Mouse (Mus musculus): ENCODE measurements at regions not wholly inside any gene's neighbourhood (a gene's known extent, or its start where the extent isn't known, plus 50 kb on each side); places are given as distances from the start of the nearest gene placed in this dataset.

DNA sequence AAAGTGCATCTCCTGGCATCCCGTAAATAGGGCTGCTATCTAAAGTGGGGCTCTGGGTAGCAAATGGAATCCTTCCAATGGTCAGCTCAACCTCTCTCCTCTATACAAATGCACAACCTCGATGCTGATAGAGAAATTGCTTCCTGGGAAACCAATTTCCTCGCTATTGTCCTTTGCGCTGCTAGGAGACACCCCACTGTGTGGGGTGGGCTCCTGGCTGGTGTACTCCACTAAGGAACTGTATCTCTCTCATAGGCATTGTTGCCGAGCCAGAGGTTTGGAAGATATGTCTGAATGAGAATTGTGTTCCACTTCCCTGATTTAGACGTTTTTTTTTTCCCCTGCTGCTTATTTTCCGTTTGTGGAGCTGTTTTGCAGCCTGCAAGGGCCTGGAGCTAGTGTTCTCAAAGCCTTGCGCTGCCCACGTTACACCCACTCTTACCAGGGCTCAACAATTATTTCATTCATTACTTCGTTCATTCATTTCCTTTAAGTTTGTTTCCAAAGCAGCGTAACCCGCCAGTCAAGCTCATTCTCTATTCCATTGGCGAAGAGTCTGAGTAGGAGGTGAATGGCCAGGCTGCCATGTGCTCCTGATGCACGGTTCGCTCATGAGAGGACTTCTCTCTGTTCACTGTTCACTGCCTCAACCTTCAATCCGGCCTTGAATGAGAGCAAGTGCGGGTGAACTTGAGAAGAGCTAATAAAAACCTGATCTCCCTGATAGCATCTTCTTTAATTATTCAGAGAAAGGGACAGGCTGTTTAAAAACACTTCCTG lies 76.5 kb upstream of the Barx2 start:
- WGBS: 60% methylated on average over 17 of the region's 17 CpGs
- Histone ChIP-seq H3K4me1 (ENCODE audit: control insufficient read depth, insufficient read depth, low read length) (peaks cover 2% of the 10 kb centered on the region; the same call in 1 of the 2 replicates), H3K9me3 (ENCODE audit: control insufficient read depth, low read length) (no peaks in the 10 kb centered on the region), H3K9ac (ENCODE audit: low read depth, low read length) (no peak overlapping the region), H3K4me2 (ENCODE audit: low read depth, low read length) (no peak overlapping the region), H3K4me3 (ENCODE audit: low read depth, low read length) (no peak overlapping the region), H3K36me3 (ENCODE audit: control insufficient read depth, insufficient read depth, low read length) (no peaks in the 10 kb centered on the region), H3K27ac (replicated peaks; ENCODE audit: low read depth, low read length) (no peak overlapping the region), H3K27me3 (replicated peaks; ENCODE audit: control insufficient read depth, insufficient read depth, low read length) (no peaks in the 10 kb centered on the region)
- DNase-seq (ENCODE audit: low spot score) (no peak), ATAC-seq (ENCODE audit: low read depth) (no peak)

DNA sequence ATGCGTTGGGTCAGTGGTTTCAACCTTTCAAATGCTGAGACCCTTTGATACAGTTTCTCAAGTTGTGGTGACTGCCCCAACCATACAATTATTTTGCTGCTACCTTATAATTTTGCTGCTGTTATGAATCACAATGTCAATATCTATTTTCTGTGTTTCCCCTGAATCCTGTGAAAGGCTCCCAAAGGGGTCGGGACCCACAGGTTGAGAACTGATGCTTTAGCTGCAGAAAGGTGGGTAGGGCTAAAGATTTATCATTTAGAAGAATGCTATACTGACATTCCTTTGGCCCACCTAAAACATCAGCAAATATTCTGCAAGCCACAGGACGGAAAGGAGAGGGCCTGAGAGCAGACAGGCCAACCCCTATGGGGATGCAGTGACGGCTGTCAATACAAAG lies 77.2 kb upstream of the Barx2 start:
- no peak overlapping the region for H3K4me2 ChIP-seq (ENCODE audit: low read depth, low read length)
- no peaks in the 10 kb centered on the region for H3K9me3 ChIP-seq (ENCODE audit: control insufficient read depth, low read length)
- 85% methylated on average over 4 of the region's 4 CpGs for WGBS
- DNase-seq (ENCODE audit: low spot score): no peak
- no peaks in the 10 kb centered on the region for H3K27me3 ChIP-seq (replicated peaks; ENCODE audit: control insufficient read depth, insufficient read depth, low read length)
- no peak overlapping the region for H3K4me3 ChIP-seq (ENCODE audit: low read depth, low read length)
- no peak for ATAC-seq (ENCODE audit: low read depth)
- no peak overlapping the region for H3K9ac ChIP-seq (ENCODE audit: low read depth, low read length)
- no peaks in the 10 kb centered on the region for H3K4me1 ChIP-seq (ENCODE audit: control insufficient read depth, insufficient read depth, low read length)
- no peaks in the 10 kb centered on the region for H3K36me3 ChIP-seq (ENCODE audit: control insufficient read depth, insufficient read depth, low read length)
- no peak overlapping the region for H3K27ac ChIP-seq (replicated peaks; ENCODE audit: low read depth, low read length)

DNA sequence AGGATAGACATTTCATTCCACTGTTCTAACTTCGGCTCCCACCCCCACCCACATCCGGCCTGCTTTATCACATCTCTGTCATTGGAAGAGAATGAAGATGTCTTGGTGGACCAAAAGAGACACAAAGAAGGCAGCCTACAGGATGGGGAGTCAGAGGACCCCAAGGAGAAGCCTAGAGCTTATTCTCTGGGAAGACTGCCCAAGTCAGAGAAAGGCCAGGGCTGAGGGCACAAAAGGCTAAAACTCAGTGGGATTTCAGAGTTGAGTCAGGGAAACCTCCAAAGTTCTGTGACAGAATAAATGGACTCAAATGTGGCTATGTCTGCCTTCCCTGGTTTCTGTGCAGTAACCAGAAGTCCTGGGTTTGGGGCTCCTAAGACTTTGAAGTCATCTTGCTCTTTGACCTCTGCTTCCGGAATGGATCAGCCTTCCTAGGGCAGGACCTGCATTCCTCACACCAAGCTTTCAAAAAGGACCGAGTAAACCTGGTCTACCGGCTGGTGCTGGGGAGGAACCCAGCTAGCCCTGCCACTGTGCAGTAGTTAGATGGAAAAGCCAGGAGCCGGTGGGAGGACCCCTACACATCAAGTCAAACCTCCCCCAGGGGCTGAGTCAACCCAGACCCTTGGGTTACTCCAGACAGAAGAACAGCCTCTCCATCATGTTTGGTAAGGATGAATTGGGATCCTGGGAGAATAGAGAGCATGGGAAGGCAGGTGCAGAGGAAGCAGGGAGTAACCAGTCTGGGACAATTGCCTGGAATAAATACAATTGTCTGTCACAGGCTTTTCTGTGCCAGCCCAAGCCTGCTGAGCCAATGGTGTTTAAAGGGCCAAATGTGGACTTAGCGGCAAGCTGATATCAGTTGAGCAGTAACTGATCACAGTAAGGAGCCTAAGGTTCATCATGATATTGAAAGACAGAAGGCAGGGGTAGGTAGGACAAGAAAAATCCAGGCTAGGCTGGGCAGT lies 80.7 kb upstream of the Barx2 start:
- no peaks in the 10 kb centered on the region for H3K36me3 ChIP-seq (ENCODE audit: control insufficient read depth, insufficient read depth, low read length)
- H3K9me3 ChIP-seq (ENCODE audit: control insufficient read depth, low read length): no peaks in the 10 kb centered on the region
- ATAC-seq (ENCODE audit: low read depth): no peak
- H3K4me1 ChIP-seq (ENCODE audit: control insufficient read depth, insufficient read depth, low read length): peaks cover 16% of the 10 kb centered on the region; the same call in 1 of the 2 replicates
- no peaks in the 10 kb centered on the region for H3K27me3 ChIP-seq (replicated peaks; ENCODE audit: control insufficient read depth, insufficient read depth, low read length)
- H3K27ac ChIP-seq (replicated peaks; ENCODE audit: low read depth, low read length): no peak overlapping the region
- H3K9ac ChIP-seq (ENCODE audit: low read depth, low read length): no peak overlapping the region
- DNase-seq (ENCODE audit: low spot score): no peak
- H3K4me3 ChIP-seq (ENCODE audit: low read depth, low read length): no peak overlapping the region
- H3K4me2 ChIP-seq (ENCODE audit: low read depth, low read length): no peak overlapping the region
- 57% methylated on average over 7 of the region's 7 CpGs for WGBS

DNA sequence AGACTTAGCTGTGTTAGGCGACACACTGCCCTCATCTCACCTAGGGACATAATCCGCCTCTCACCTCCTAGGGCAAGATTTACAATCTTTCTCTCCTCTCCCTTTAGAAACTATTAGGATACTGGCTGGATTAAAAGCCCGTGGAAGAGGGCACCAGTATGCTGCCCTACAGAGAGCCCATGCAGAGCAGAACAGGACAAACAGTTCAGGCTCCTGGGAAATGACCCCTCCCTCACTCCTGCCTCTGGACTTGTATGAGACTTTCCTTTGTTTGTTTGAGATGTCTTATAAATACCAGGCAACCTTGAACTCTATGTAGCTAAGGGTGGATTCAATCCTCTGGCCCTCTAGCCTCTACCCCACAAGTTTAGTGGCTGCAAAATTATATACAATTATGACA lies 81.8 kb upstream of the Barx2 start:
- no peak overlapping the region for H3K4me3 ChIP-seq (ENCODE audit: low read depth, low read length)
- no peaks in the 10 kb centered on the region for H3K36me3 ChIP-seq (ENCODE audit: control insufficient read depth, insufficient read depth, low read length)
- no peak overlapping the region for H3K4me2 ChIP-seq (ENCODE audit: low read depth, low read length)
- H3K27ac ChIP-seq (replicated peaks; ENCODE audit: low read depth, low read length): no peak overlapping the region
- no peaks in the 10 kb centered on the region for H3K27me3 ChIP-seq (replicated peaks; ENCODE audit: control insufficient read depth, insufficient read depth, low read length)
- ATAC-seq (ENCODE audit: low read depth): no peak
- H3K4me1 ChIP-seq (ENCODE audit: control insufficient read depth, insufficient read depth, low read length): peaks cover 16% of the 10 kb centered on the region; the same call in 1 of the 2 replicates
- DNase-seq (ENCODE audit: low spot score): no peak
- 74% methylated on average over 3 of the region's 3 CpGs for WGBS
- H3K9ac ChIP-seq (ENCODE audit: low read depth, low read length): no peak overlapping the region
- no peaks in the 10 kb centered on the region for H3K9me3 ChIP-seq (ENCODE audit: control insufficient read depth, low read length)

DNA sequence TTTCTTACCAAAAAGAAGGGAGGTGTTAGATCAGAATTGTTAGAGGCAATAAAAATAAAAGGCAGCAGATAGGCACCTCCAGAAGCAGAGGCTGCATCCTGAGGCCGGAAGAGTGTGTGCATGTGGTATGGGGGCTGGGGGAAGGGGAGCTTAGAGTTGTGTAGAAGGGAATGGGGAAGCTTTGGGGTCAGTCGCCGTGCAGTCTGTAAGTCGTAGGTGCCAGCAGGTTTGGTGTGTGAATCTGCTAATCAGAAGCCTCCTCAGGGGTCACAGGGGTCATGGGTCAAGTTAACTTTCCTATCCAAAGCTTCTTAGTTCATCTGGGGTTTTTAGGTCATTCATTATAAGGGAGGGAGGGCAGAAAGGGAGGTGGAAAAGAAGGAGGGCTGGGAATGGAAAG lies 82.4 kb upstream of the Barx2 start:
- no peak for DNase-seq (ENCODE audit: low spot score)
- Histone ChIP-seq H3K9me3 (ENCODE audit: control insufficient read depth, low read length) (no peaks in the 10 kb centered on the region), H3K4me2 (ENCODE audit: low read depth, low read length) (no peak overlapping the region)

DNA sequence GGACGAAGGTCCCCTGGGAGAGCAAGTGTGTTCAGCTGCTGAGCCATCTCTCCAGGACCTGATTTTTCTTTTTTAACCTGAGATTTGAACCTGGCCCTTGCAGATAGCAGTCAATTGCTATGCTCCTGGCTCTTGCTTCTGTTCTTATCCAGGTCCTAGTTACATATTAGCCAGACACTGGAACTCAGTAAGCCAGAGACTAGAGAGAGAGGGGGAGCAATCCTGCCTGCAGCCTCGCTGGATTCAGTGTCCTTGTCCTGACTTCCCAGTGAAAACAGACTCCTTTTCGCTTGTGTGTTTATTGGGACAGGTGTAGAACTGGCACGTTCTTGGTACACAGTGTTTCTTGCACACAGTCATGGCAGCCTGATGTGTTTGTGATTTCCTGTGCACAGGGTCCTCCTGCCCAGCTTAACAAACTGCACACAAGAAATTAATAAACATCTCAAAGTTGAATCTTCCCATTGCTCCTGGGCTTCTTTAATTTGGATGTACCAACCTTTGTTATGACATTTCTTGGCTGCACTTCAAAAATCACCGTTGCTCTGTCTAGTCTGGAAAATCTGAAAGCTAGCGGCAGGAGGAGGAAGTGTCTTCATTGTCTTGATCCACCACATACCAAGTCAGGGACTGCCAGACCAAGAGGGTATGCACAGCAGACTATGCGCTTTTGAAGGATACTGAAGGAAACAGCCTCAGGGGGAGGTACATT lies 83.4 kb upstream of the Barx2 start:
- WGBS: 48% methylated on average over 7 of the region's 7 CpGs
- Histone ChIP-seq H3K4me1 (ENCODE audit: control insufficient read depth, insufficient read depth, low read length) (peaks cover 16% of the 10 kb centered on the region; the same call in 1 of the 2 replicates), H3K27ac (replicated peaks; ENCODE audit: low read depth, low read length) (peak overlapping the region; percentile 81; the same call in 1 of the 2 replicates), H3K27me3 (replicated peaks; ENCODE audit: control insufficient read depth, insufficient read depth, low read length) (no peaks in the 10 kb centered on the region), H3K36me3 (ENCODE audit: control insufficient read depth, insufficient read depth, low read length) (no peaks in the 10 kb centered on the region), H3K9me3 (ENCODE audit: control insufficient read depth, low read length) (no peaks in the 10 kb centered on the region), H3K4me3 (ENCODE audit: low read depth, low read length) (no peak overlapping the region), H3K9ac (ENCODE audit: low read depth, low read length) (no peak overlapping the region), H3K4me2 (ENCODE audit: low read depth, low read length) (peak overlapping the region; percentile 42; the same call in 1 of the 2 replicates)
- ATAC-seq (ENCODE audit: low read depth) (no peak), DNase-seq (ENCODE audit: low spot score) (peak; percentile 62)

More for the DNA sequence above, 82.4 kb upstream of the Barx2 start:
- no peak for ATAC-seq (ENCODE audit: low read depth)
- H3K4me3 ChIP-seq (ENCODE audit: low read depth, low read length): no peak overlapping the region
- no peak overlapping the region; the same call in 1 of the 2 replicates for H3K27ac ChIP-seq (replicated peaks; ENCODE audit: low read depth, low read length)
- no peaks in the 10 kb centered on the region for H3K36me3 ChIP-seq (ENCODE audit: control insufficient read depth, insufficient read depth, low read length)
- 49% methylated on average over 4 of the region's 4 CpGs for WGBS
- no peak overlapping the region for H3K9ac ChIP-seq (ENCODE audit: low read depth, low read length)
- no peaks in the 10 kb centered on the region for H3K27me3 ChIP-seq (replicated peaks; ENCODE audit: control insufficient read depth, insufficient read depth, low read length)
- H3K4me1 ChIP-seq (ENCODE audit: control insufficient read depth, insufficient read depth, low read length): peaks cover 16% of the 10 kb centered on the region; the same call in 1 of the 2 replicates

DNA sequence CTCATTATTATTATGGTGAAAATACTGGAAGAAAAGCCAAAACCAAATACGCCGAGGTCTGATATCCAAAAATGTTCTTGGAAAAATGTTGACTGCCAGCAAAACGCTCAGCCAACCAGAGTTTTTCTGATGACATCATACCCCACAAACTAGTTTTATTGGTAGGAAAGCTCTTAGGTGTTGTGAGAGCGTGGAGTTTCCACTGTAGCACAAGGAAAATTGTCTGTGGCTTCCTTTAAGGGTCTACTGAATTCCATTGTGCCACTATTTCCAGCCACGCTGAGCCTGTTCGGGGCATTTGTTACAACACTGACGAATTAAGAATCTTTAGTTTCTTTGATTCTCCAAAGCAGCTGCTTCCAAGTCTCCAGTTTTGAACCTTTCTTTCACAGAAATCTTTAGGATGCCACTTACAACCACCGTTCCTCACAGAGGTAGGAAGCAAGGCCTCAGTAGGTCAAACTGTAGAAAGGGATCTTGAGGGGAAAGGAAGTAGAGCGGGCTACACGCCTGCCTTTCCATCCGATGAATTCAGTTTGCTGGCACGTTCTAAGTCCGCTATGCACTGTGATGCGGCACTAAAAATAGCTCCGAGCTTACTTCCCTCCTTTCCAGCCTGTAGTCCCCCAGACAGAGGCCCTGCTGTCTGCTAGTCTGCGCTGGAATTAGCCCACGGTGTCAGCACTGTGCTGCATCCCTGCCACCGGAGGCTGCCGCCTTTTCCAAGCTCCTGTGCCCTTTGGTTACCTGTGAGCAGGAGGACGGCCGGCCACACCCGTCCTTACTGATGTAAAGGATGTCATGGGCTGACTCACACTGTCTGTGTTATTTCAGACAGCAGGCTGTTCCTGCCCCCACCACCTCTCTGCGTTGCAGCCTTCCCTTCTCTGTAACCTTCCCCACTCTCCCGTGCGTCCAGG lies 84.2 kb upstream of the Barx2 start:
- Histone ChIP-seq H3K27me3 (replicated peaks; ENCODE audit: control insufficient read depth, insufficient read depth, low read length) (no peaks in the 10 kb centered on the region), H3K4me2 (ENCODE audit: low read depth, low read length) (peak overlapping the region; percentile 42), H3K4me1 (ENCODE audit: control insufficient read depth, insufficient read depth, low read length) (peaks cover 16% of the 10 kb centered on the region; the same call in 1 of the 2 replicates), H3K27ac (replicated peaks; ENCODE audit: low read depth, low read length) (peak overlapping the region; percentile 81), H3K9ac (ENCODE audit: low read depth, low read length) (peak overlapping the region; percentile 30; the same call in 1 of the 2 replicates), H3K4me3 (ENCODE audit: low read depth, low read length) (no peak overlapping the region), H3K9me3 (ENCODE audit: control insufficient read depth, low read length) (no peaks in the 10 kb centered on the region), H3K36me3 (ENCODE audit: control insufficient read depth, insufficient read depth, low read length) (no peaks in the 10 kb centered on the region)
- peak; percentile 80 for ATAC-seq (ENCODE audit: low read depth)
- DNase-seq (ENCODE audit: low spot score): peak; percentile 85
- 35% methylated on average over 25 of the region's 25 CpGs for WGBS
